Mouse (Mus musculus) intestine, postnatal 0 days (tissue): Measurements from ENCODE around the gene Marveld1. TPM values are rescaled to one million over a fixed set of nuclear protein-coding genes. Genes with fewer than 3 reads are reported as not detected.

Experiments
- ATAC-seq: fragments of 200-750 bp; cut with Nextera tagmentation; 2 replicates; pipeline ENCODE4 v1.8.0; 2017; ENCODE audit warnings: mild to moderate bottlenecking, moderate TSS enrichment, moderate library complexity
- H3K27ac ChIP-seq: fragments of 300-500 bp; sonication (generic); 2 replicates; pipeline ENCODE4 v1.5.1; 2014; ENCODE audit warnings: mild to moderate bottlenecking, low read depth, low read length, moderate library complexity
- H3K27me3 ChIP-seq: fragments of 300-500 bp; sonication (generic); replicated peaks from 2 replicates; pipeline ENCODE4 v1.6.1; 2014; ENCODE audit warnings: low read length, mixed read lengths; ENCODE audit not compliant: control insufficient read depth, insufficient read depth
- H3K36me3 ChIP-seq: fragments of 300-500 bp; sonication (generic); 2 replicates; pipeline ENCODE4 v1.6.1; 2014; ENCODE audit warnings: mild to moderate bottlenecking, moderate library complexity; ENCODE audit not compliant: control insufficient read depth, insufficient read depth
- H3K4me1 ChIP-seq: fragments of 300-500 bp; sonication (generic); replicated peaks from 2 replicates; pipeline ENCODE4 v1.6.1; 2014; ENCODE audit warnings: antibody characterized with exemption, low read length, mixed read lengths; ENCODE audit not compliant: control insufficient read depth, insufficient read depth
- H3K4me2 ChIP-seq: fragments of 300-500 bp; sonication (generic); replicated peaks from 2 replicates; pipeline ENCODE4 v1.6.1; 2014; ENCODE audit warnings: low read depth, mild to moderate bottlenecking, moderate library complexity
- H3K4me3 ChIP-seq: fragments of 300-500 bp; sonication (generic); 2 replicates; pipeline ENCODE4 v1.5.1; 2014; ENCODE audit warnings: low read depth, low read length
- H3K9ac ChIP-seq: fragments of 300-500 bp; sonication (generic); 2 replicates; pipeline ENCODE4 v1.6.1; 2014; ENCODE audit warnings: mild to moderate bottlenecking, low read depth, low read length
- H3K9me3 ChIP-seq: fragments of 300-500 bp; sonication (generic); 2 replicates; pipeline ENCODE4 v1.6.1; 2016; ENCODE audit warnings: mixed run types; ENCODE audit not compliant: control insufficient read depth
- CTCF ChIP-seq: sonication (generic); IDR thresholded peaks from 2 replicates; pipeline ENCODE4 v1.5.1; 2016; ENCODE audit warnings: low read depth, mild to moderate bottlenecking, control low read depth, antibody characterized with exemption, moderate library complexity
- WGBS: fragments of 180-500 bp; shearing (Covaris S2); extraction: QIAGEN DNeasy Blood & Tissue Kit; methylation state at CpG from one replicate; pipeline ENCODE4 v1.1.7; 2014; 5-methylcytosine and 5-hydroxymethylcytosine counted together
- polyA plus RNA-seq: library from polyadenylated mRNA; unstranded; fragments of >200 nt; fragmentation: Nextera tagmentation; extraction: Ambion mirVana; gene quantifications from 2 replicates; pipeline ENCODE4 v1.2.1, GENCODE M21; 2015

Gene Marveld1
- polyA plus RNA-seq, 1 experiment from 2014 or later = 9.6 TPM

- no peak overlapping the region for H3K4me2 ChIP-seq
- peaks cover 36% of the 10 kb centered on the region for H3K27me3 ChIP-seq
- no peaks in the 10 kb centered on the region for H3K9me3 ChIP-seq
- TF ChIP-seq CTCF = no peak
- no peak for ATAC-seq
- WGBS = 44% methylated on average over 11 of the region's 11 CpGs
- H3K36me3 ChIP-seq = 0 out of 2 replicates have a peak, but pooled peaks cover under 1% of the 10 kb centered on the region
- no peak overlapping the region for H3K4me3 ChIP-seq
- H3K9ac ChIP-seq = no peak overlapping the region
- H3K4me1 ChIP-seq = no peaks in the 10 kb centered on the region
- H3K27ac ChIP-seq = no peak overlapping the region
Measured at GRCm38 (mm10) chr19:42198026-42198425, 50.8 kb downstream of the Marveld1 start.

Other genes starting within 250 kb of the Marveld1 start
- gene Pgam1, start 235.5 kb upstream of the Marveld1 start, polyA plus RNA-seq = 213 and 223 TPM in 2 replicates
- 32.3 and 33.3 TPM in 2 replicates for gene Exosc1, start 214.0 kb upstream of the Marveld1 start, polyA plus RNA-seq
- gene Zdhhc16, start 213.9 kb upstream of the Marveld1 start, polyA plus RNA-seq = 37.7 and 38.4 TPM in 2 replicates
- gene Mms19, start 166.2 kb upstream of the Marveld1 start, polyA plus RNA-seq = 9.6 and 14.1 TPM in 2 replicates
- gene Ubtd1, start 165.6 kb upstream of the Marveld1 start, polyA plus RNA-seq = 12.0 and 12.5 TPM in 2 replicates
- gene Ankrd2, start 111.4 kb upstream of the Marveld1 start, polyA plus RNA-seq = 0.42 TPM in 1 of 2 replicates, not detected in the other
- 16.2 and 17.6 TPM in 2 replicates for gene Hoga1, start 101.8 kb upstream of the Marveld1 start, polyA plus RNA-seq
- 0.08 TPM in 1 of 2 replicates, not detected in the other for gene 4933411K16Rik, start 95.2 kb upstream of the Marveld1 start, polyA plus RNA-seq
- gene Morn4, start 61.0 kb upstream of the Marveld1 start, polyA plus RNA-seq = 14.5 and 15.9 TPM in 2 replicates
- gene Pi4k2a, start 56.9 kb upstream of the Marveld1 start, polyA plus RNA-seq = 47.2 and 52.2 TPM in 2 replicates
- 39.8 and 40.5 TPM in 2 replicates for gene Avpi1, start 18.3 kb upstream of the Marveld1 start, polyA plus RNA-seq
- gene Zfyve27, start 16.6 kb downstream of the Marveld1 start, polyA plus RNA-seq = 13.3 and 14.7 TPM in 2 replicates
- gene Sfrp5, start 54.9 kb downstream of the Marveld1 start, polyA plus RNA-seq = 0.27 and 0.58 TPM in 2 replicates
- 0.73 and 0.86 TPM in 2 replicates for gene Golga7b, start 100.2 kb downstream of the Marveld1 start, polyA plus RNA-seq